Mouse (Mus musculus): ENCODE data around the gene Rasa2. TPM values are rescaled to one million over a fixed set of nuclear protein-coding genes. Genes with fewer than 3 reads are reported as not detected.
"Not testable (repeated sequence)": the region's sequence is repeated elsewhere in the genome, so short reads cannot be mapped to it uniquely, and the experiment has no call there.

The Rasa2 gene
- total RNA-seq, 4 experiments from 2014 or later, result 31.5 to 38.3 (median 36.4) TPM

DNA sequence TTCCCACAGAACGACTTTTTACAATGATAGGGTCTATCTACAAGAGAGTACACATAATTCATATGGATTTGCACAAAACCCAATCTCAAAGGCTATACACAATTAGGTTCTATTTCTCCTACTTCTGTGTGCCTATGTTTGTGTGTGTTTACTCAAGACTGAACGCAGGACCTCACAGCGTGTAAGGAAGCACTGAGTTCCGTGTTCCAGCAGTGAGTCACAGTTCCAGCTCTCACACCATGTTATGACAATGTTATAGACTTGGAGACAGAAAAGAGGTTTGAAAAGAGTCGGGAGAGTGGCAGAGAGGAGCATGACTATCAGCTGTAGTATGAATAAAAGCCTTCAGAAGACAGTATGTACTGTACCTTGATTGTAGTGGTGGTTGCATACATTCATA, 42.1 kb downstream of the Rasa2 start:
- no peak for DNase-seq (ENCODE audit: low spot score in 2 of 2)

DNA sequence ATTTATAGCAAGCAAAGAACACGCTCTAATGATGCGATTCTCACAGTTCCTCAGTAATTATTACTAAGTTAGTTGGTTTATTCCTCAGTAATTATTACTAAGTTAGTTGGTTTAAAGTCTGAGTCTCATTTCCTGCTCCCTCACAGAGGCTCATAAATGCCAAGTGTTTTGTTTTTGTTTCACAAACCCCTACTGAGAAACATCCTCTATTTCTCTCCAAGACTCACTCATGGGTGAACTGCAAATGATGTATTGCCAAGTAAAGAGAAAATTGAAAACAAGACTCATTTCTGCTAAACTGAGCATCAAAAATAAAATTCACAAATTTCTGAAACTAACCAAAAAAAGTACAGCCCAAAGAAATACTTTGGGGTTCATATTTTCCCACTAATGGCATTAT, 47.9 kb downstream of the Rasa2 start:
- DNase-seq (ENCODE audit: low spot score in 2 of 2), result no peak

DNA sequence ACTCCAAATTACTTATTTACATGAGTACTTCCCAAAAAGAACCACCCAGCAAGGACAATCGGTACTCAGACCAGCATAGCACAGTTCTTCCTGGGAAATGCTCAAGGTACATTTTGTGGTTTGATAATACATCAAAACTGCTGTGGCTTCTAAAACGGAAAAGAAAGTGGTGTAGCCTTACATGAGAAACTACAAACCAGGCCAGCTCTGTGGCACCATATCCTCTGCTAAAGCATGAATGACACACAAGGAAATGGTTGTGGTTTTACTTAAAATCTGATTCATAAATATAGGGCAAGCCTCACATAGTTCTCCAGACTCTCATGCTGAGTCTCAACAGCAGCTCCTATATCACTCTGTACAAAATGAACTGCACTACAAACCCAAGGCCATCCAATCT, 48.3 kb downstream of the Rasa2 start:
- no peak for DNase-seq (ENCODE audit: low spot score in 2 of 2)

DNA sequence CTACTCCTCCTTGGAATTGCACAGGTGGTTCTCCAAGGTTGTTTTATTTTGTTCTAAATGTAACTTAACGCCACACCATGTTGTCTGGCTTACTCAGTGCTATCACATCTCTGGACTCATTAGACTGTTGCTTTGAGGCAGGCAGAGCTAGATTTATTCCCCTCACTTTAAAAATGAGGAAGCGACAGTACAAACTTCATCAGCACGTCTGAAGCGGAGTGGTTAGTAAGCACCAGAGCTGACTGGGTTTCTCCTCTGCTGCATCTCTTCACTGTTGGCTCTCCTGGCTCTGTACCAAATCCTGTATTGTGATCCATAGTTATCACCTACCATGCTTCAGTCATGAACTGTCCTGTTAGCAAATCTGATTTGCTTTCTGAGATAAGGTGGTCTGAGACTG, 53.2 kb downstream of the Rasa2 start:
- DNase-seq (ENCODE audit: low spot score in 2 of 2), result no peak

DNA sequence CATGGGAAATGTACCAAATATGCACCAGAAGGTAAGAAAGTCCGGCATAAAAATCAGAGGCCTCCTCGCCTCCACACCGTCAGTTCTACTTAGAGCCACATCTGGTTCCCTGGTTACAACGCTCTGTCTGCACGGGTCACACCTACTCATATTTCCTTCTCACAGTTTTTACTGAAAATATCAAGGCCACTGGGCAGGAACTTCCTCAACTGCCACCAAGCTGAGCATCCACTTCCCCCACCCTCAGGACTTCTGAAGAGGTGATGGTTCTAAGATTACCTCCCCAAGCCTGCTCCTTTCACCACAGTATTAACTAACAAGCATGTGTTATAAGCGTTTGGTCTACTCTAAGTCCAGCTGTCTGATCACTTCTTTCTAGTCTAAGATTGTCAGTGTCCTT, 53.7 kb downstream of the Rasa2 start:
- DNase-seq (ENCODE audit: low spot score in 2 of 2), result no peak

DNA sequence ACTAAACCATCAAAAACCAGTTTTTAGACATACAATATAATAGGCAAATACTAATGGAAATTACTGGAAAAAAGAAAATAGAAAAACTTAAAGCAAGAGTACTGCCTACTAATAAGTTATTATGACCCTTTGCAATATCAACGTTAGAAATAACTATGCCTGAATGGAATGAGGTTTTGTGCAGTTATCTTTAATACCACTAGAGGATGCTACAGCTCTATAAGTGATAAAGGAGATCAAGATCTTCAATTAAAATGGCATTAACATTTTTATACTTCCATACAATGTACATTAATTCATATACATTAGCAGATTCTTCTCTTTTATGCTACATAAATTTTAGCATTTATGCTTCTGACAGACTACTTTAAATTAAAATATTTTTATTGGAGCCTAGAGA, 58.2 kb downstream of the Rasa2 start:
- DNase-seq (ENCODE audit: low spot score in 2 of 2), result no peak

DNA sequence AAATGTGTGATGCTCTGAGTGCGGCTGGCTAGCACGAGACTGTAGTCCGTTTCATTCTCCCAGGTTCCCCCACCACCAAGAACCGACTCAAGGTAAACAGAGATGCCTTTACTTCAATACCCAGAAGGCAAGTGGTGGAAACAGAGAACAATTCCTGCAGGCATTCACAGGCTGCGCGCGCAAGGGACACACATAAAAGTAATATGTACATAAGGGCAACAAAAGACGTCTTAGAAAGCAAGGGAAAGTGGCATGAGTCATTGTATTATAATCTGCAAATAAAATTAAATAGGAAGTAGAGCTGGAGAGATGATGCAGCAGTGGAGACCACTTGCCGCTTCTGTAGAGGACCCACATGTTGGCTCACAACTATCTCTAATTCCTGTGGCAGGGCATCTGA, 58.7 kb downstream of the Rasa2 start:
- DNase-seq (ENCODE audit: low spot score in 2 of 2), result no peak

DNA sequence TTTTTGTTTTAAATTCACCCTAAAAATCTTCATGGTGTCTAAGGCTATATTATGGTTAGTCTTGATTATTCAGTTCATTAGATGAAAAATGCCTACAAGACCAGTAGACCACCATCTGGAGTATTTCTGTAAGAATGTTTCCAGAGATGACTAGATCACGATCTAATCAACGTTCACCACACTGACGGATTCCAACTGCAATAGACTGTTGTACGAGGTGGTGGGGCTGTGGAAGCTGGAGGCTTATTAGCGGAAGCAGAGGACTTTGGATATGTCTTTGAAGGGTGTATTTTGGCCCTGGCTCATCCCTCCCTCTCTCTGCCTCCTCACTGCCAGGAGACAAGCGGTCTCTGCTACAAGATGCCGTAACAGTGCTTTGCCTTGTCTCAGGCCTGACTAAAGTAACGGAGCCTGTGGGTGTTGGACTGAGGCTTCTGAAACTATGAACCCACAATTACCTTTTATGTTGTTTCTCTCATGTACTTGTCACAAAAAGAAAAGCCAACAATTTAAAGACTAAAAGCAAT, 64.9 kb downstream of the Rasa2 start:
- DNase-seq (ENCODE audit: low spot score in 2 of 2), result no peak

DNA sequence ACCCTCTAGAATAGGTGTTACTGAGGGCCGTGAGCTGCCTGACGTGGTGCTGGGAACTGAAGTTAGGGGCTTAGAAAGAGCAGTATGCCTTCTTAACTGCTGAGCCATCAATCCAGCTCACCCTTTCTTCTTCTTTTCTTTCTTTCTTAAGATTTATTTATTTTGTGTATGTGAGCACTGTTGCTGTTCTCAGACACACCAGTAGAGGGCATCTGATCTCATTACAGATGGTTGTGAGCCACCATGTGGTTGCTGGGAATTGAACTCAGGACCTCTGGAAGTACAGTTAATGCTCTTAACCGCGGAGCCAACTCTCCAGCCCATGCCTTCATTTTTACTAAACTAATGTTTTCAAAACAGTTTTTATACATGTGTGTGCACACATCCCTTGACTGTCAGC, 67.9 kb downstream of the Rasa2 start:
- no peak for DNase-seq (ENCODE audit: low spot score in 2 of 2)

DNA sequence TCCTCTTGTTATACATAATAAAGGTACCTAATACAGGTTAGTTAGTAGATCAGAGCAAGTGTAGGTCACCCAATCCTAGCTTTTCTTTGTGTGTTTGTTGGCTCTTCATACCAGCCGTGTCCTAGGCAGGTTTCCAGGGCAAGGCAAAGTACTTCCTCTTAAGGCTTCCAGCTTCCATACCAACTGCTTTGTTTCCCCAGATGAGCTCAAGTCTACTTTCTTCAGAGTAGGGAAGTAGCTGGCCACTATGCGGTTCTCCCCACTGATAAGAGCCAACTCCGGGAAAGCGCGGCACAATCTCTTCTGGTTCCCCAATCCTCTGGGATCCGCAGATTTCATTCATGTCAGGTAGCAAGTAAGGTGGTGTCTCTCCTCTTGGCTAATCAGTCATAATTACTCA, 72.3 kb downstream of the Rasa2 start:
- no peak for DNase-seq (ENCODE audit: low spot score in 2 of 2)

DNA sequence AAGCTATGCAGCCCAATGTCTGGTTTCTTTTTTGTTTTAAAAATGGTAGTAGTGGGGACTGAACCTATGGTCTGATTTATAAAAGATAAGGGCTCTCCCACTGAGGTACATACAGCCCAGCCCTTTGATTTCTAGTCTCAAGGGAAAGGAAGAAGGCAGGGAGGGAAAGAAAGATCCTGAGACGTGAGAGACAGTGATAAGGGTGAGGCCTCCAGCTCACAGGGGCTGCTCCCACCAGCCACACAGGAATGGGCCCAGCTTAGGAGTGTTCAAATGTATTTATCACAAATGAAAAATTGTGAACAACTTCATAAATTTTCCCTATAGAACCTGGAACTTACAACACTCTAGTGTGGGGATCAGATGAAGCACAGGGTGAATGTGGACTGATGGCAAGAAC, 72.8 kb downstream of the Rasa2 start:
- no peak for DNase-seq (ENCODE audit: low spot score in 2 of 2)

DNA sequence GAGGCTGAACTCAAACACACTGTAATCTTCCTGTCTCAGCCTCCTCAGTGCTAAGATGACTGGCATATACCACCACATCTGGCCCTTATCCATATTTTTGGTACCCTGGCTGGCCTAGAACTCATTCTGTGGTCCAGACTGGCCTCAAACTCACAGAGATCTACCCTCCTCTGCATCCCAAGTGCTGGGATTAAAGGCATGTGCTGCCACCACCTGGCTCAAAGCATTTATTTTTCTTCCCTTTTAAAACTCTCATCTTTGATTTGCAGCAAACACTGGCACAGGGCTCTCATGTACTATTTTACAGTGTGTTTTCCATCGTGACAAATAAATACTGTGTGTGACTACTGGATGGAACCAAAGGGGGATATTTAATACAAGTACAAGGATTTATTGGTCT, 77.3 kb downstream of the Rasa2 start:
- no peak for DNase-seq (ENCODE audit: low spot score in 2 of 2)

DNA sequence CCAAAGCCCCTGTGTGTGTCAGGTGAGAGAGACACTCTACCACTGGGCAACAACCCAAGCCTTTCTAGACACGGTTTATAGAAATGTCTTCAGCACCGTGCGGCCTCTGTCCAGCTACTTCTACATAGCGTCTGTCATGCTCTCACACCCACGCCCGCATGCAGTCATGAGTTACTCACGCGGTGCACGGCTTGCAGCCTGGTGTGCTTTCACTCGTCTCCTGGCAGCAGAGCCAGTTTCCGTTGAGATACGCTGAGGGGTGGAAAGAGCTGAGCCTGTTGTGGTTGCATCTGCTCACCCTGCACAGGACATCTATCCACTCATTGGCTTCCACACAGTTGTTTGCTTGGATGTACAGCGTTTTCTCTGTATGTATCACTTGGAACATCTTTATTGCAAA, 86.0 kb downstream of the Rasa2 start:
- DNase-seq (ENCODE audit: low spot score in 2 of 2), result no peak

DNA sequence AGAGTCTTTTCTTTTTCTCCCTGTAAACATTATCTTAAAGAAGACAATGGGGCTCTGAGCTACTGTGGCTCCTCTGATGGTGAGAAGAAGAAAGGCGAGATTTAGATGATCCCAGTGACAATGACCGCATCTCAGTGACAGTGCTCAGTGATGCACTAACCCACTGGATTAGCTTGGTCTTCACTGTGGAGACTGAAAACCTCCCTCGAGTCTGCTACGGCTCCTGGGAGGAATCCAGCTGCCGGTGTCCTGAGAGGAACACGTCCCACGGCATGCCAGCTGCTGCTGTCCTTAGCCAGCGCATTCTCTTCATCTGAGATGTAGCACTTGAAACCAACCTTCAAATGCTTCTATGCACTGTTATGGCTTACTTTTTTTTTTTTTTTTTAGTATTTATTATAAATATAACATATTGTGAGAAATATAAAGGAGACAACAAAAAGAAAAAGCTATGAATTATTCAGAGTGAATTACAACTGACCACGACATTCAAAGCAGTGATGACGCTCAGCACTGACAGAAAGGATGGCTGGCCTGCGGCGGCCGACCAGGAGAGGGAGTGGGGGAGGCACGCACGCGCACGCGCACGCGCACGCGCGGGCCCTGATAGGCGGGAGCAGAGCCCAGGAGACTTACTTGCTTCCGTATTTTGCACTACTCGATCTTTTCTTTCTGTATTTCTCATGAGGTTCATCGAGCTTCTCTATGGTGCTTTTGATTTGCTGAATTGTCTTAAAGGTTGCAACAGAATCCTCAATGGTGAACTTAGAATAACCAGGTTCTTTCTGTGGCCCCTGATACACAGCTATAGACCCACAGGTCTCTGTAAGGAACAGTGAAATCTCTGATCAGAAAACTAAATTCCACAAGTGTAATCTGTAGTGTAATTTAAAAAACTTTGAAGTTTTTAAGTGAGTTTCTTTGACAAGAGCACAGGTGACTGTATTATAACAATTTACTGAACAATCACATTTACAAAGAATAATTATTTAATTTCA, 87.5 kb downstream of the Rasa2 start:
- DNase-seq (ENCODE audit: low spot score in 2 of 2), result peak in 1 of 2 experiments; percentile 27

DNA sequence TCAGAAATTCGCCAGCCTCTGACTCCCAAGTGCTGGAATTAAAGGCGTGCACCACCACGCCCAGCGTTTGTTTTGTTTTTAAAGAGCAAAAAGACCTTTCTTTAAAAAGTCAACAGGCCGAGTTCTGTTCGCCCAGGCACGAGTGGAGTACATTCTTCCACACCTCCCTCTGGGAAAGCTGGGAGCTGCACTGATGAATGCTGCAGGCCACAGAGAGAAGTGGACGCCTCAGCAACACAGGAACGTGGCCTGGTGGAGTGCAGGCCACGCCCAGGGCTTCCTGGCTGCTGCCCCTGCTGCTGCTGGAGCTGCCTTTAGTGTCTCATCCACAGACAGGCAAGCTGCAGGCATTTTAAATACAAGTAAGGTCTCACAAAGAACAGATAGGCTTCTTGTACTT, 92.5 kb downstream of the Rasa2 start:
- no peak for DNase-seq (ENCODE audit: low spot score in 2 of 2)

DNA sequence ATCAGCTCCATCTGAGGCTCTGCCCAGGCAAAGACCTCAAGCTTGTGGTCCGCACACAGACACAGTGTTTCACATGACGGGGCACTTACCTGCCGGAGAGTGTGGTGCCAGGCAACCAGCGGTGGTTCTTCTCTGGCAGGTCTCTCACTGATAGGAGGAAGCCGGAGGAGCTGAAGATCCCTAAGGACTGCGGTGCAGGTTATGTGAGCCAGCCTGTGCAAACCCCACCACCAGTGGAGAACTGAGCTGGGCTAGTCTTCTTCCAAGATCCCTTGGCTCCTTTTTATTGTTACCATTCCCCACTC, 93.8 kb downstream of the Rasa2 start:
- no peak for DNase-seq (ENCODE audit: low spot score in 2 of 2)

DNA sequence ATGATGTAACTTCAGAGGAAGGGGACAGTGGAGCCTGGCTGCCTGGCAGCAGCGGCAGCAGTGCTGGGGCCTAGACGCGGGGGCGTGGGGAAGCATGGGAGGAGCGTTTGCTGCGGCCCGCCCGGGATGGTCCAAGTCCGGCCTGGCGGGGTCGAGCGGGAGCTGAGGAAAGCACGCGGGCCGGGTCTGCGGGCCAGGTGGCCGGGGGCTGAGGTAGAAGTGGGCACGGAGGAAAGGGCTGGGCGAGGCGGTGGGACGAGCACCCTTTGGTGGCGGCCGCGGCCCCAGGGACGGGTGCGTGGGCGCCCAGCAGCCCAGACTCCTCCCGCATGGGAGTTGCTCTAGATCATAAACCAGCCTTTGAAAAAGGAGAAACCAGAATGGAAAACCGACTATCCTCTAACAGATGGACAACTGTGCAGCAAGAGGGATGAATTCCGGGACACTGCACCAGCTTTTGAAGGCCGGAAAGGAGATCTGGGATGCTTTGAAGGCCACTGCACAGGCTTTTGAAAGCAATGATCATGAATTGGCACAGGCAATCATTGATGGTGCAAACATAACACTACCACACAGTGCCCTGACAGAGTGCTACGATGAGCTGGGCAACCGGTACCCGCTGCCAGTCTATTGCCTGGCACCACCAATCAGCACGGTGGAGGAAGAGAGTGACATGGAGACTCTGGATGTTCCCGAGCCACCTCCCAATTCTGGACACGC, 94.4 kb downstream of the Rasa2 start:
- DNase-seq (ENCODE audit: low spot score in 2 of 2), result no peak

DNA sequence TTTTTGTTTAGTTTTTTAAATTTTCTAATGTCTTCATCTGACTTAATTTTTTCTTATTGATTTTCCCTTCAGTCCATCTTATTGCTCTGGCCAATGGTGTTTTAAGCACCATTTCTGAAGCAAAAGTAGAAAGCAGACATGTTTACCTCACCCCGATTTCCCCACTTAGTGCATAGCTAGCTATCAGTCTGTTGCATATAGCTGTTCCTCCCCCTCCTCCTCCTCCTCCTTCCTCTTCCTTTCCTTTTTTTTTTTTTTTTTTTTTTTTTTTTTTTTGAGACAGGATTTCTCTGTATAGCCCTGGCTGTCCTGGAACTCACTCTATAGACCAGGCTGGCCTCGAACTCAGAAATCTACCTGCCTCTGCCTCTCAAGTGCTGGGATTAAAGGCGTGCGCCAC, 95.3 kb downstream of the Rasa2 start:
- not testable (repeated sequence) for DNase-seq (ENCODE audit: low spot score in 2 of 2)

DNA sequence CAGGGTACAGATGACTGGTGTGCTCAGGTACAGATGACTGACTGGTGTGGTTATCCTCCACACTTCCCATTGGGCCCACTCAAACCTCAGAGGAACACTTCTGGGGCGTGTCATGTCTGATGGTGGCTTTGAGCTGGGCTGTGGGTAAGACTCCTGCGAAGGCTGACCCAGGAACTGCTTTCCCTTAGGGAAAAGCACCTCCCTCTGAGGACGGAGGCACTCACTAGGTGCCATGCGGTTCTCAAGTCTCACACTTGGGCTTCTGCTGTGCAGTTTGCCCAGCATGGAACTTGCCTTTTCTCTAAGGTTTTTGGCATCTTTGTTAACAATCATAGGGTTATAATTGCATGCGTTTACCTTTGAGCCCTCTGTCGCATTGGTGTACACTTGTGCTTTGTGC, 96.0 kb downstream of the Rasa2 start:
- no peak for DNase-seq (ENCODE audit: low spot score in 2 of 2)

DNA sequence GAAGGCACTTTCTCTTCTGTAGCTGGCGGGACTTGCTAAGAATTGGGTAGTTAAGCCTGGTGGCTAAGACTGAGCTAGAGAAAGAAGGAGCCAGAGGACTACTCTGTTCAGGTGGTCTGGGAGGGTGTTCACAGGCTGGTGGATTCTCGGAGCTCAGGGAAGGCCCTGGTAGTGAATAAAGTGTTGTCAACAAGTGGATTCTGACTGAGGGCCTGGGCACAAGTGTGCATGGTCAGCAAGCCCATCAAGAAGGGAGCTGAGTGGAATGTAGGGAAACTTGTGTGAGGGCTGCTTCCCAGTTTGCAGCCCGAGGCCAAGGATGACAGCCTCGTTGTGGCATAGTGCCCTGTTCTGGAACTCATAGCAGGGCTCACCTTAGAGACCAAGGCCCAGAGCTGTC, 97.2 kb downstream of the Rasa2 start:
- DNase-seq (ENCODE audit: low spot score in 2 of 2), result no peak

DNA sequence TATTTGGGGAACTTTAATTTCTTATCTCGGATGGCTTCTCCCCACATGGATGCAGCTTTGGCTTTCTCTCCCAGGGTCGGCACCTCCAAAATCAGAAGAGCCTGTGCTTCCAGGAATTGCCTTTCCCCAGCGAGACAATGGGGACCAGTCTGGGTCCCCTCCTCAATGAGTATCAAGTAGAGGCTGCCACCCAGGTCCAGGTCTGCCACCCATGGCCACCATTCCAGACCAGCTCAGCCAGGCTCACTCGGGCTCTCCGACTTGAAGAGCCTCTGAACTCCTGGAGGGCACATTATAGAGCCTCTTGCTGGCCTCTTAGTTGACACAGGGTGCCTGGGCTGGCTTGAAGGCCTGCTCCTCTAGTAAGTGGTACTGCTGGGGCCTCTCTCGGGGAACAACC, 97.9 kb downstream of the Rasa2 start:
- DNase-seq (ENCODE audit: low spot score in 2 of 2), result no peak

DNA sequence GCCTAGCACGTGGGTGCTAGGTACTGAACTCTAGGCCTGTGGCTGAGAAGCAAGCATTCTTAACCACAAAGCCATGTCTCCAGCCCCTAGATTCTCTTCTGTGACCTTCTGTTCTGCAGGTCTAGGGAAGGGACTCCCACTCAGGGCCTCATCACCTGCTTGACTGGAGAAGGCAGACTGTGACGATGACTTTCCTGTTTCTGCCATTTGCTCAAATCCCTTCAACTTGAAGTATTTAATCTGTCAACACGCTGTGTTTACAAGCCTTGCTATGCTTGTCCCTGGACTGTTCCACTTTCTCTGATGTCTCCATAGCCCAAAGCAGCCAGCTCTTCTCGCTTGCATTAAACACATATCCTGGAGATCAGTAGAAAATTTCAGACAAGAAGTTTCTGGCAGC, 98.9 kb downstream of the Rasa2 start:
- no peak for DNase-seq (ENCODE audit: low spot score in 2 of 2)

DNA sequence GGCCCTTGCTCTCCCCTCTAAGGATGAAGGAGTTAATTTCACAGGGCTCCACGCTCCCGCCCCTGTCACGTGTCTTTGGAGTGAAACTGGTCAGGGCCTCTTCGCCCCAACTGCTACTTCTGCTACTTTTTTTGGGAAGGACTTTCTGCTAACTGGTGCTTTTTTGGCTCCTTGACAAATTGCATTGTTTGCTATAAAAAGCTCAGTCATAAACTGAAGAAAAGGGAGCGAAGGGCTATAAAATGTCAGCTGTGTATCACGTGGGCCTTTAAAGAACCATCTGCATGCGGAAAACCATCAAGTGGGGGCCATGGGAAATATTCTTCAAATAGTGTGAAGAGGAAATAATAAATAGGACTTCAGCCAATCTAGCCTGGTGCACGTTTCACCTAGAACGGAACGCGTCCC, 100.7 kb downstream of the Rasa2 start:
- no peak for DNase-seq (ENCODE audit: low spot score in 2 of 2)

All from layer of hippocampus, adult 8-10 months (tissue).